Mouse (Mus musculus): ENCODE results near the gene Ccdc34.

The Ccdc34 gene

DNA sequence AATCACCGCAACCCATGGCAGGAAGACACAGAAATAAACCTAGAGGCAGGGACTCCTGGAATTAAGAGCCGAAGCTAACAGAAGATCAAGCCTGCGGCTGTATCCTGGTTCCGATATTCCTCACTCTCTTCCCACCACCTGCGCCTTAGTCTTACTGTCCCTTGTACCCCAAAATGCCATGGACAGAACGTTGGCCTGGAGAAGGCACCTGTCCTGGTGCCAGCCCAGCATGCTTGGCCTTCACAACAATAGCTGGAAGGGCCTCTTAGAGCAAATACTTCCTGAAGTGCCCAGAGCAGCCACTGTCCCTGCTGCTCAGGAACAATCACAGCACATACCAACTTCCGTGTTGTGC is 162.7 kb downstream of the Ccdc34 start:
- no peak for DNase-seq (ENCODE audit: low spot score)

DNA sequence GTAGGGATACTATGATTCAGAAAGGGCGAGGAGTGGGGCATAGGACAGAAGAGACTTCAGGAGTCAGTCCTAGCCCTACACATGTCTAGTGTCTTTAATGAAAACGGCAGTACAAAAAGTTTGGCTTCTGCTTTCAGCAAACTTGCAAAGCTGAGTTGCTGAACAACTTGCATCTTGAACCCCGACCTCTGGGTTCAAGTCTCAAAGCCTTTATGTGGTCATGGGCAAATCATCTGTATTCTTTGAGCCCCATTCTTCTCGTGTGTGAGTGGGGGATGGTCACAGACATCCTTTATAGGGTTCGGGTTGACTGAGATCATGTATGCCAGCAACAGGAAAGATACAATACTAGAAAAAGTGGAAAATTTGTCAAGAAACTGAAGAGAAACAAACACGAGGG is 164.0 kb downstream of the Ccdc34 start:
- DNase-seq (ENCODE audit: low spot score): no peak

DNA sequence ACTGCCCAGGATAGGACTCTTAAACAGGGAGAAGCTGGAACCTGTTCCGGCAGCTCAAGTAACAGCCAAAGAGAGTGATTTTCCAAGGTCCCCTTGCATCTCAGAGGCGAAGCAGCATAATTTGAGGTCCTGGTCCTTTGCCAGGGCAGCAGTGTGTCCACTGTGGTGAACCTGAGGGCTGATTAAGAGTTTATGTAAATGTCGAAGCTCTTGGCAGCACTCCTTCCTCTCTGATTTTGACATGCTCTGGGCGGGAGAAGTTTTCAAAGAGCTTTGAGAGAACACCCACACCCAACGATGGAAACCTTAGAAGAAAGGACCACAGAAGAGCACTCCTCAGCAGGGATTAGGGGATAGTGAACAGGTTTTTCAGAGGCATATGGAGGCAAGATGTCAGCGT is 164.6 kb downstream of the Ccdc34 start:
- no peak for DNase-seq (ENCODE audit: low spot score)

DNA sequence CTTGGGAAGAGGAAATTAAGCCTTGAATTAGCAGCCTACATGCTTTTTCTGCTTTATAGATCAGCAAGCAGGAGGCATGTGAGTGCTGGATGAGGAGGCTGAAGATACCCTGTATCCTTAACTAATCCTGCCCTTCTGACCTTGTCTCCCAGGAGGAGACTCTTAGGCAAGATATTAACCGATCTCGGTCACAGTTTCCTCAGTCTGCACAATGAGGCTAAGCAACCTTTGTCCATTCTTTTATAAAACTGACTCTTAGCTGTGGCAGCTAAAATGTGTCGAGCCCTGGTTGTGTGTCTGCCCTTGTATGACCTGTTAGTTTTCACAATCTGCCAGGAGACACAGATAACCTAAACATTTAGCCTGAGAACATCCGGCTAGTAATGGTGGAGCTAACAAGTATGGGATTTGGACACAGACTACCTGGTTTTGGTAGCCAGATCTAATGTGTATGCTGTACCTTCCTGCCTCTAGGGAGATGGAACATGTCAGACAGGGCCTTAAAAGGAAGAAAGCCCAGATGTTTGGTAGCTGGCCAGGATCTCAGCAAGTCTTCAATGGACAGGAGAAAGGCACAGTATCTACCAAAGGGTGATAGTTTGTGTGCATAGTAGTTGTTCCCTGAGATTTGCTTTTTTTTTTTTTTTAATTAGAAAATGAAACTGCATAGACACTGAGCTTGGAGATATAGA is 165.3 kb downstream of the Ccdc34 start:
- DNase-seq (ENCODE audit: low spot score): no peak

DNA sequence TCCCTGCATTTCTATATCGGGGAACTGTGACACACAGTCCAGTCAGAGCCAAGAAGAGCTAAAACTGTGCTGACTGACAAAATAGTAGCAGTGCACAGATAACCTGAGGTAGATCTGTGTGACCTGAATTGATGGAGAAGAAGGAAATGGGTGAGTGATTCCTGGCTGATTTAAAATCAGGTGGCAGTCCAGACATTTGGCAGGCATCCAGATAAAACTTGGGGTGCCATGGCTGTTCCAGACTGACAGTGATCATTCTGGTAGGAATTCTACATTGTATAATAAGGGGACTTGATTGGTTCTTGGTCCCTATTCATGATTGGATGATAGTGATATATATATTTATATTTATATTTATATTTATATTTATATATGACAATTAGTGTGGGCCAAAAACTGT is 166.5 kb downstream of the Ccdc34 start:
- DNase-seq (ENCODE audit: low spot score): no peak

DNA sequence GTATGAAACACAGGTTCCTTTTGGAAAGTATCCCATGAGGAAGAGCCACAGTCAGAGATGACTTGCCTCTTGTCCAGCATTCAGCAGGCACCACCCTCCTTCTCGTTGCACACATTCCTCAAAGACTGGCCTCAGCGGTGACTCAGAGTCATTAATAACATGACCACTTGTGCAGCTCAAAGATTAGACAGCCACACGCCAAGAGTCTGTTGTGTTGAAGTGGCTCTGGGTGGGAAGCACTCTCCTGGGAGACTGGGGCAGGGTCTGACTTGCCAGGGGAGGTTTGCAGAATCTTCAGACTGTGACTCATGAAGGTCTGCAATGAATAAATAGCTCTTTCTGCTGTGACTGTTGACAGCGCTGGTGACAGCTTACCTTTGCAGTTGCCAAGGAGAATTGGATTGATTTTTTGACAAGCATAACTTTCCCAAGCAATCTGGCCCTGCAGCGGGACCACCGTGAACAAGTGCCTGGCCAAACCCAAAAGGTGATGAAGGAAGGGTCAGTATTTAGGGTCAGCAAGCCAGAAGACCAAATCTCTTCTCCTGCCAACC is 168.9 kb downstream of the Ccdc34 start:
- no peak for DNase-seq (ENCODE audit: low spot score)

DNA sequence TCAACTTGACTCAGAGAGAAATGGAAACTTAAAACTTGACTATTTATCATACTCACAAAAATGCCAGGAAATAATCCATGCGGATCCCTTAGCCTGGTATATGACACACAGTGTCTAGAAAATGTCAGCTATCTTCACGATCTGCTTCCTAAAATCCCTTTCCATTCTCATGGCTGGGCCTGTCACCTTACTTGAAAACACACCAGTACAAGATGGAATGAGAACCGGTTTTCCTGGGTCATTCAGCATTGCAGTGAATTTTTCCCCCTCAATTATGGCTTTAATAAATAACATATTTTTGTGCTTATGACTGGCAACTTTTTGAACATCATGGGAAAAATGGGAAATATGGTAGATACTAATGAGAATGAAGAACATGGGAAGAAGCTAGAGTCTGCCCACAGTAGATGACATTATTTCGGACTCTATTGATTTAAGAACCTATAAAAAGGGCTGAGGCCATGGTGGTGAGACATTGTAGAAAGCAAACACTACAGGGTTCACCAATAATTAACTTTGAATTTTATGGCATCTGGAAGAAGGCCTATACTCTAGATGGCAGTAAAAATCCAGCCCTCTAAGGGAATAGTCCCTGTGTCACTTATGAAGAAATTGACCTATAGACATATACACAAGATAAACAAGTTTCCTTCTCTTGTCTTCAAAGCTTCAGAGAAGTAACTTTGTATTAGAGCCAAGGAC is 171.2 kb downstream of the Ccdc34 start:
- DNase-seq (ENCODE audit: low spot score): no peak

DNA sequence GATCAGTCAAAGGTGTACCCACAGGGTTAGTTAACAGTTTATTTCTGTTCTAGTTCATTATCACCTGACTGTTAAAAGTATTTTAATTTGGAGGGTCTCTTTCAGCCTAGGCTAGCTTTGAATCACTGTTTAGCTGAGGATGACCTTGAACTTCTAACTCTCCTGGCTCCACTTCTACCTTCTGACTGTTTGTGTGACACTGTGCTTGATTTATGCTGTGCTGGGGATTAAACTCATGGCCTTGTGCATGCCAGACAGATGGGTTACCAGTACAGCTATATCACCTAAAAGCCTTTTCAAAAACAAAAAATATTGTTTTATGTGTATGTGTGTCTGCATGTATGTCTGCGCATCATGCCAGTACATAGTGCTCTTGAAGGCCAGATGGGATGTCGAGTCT is 172.8 kb downstream of the Ccdc34 start:
- no peak for DNase-seq (ENCODE audit: low spot score)

DNA sequence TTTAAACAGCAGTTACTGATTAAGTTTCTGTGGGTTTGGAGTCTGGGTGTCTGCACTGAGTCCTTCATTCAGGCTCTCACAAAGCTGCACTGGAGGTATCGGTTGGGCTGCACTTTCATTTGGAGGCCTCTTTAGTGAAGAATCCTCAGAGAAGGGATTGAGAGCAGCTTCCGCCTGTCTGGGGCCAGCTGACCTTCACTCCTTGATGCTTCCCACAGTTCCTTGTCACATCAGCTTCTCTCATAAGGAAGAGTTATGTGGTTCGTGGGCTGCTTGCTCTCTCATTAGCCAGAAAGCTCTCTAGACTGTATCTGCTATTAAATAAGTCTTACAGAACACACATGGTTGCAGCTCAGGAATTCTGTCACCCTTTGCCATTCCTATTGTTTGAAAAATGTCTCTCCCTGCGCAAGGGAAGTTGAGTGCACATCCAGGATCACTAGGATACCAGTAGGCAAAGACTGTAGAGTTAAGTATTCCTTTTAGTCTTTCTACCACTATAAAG is 173.6 kb downstream of the Ccdc34 start:
- no peak for DNase-seq (ENCODE audit: low spot score)

DNA sequence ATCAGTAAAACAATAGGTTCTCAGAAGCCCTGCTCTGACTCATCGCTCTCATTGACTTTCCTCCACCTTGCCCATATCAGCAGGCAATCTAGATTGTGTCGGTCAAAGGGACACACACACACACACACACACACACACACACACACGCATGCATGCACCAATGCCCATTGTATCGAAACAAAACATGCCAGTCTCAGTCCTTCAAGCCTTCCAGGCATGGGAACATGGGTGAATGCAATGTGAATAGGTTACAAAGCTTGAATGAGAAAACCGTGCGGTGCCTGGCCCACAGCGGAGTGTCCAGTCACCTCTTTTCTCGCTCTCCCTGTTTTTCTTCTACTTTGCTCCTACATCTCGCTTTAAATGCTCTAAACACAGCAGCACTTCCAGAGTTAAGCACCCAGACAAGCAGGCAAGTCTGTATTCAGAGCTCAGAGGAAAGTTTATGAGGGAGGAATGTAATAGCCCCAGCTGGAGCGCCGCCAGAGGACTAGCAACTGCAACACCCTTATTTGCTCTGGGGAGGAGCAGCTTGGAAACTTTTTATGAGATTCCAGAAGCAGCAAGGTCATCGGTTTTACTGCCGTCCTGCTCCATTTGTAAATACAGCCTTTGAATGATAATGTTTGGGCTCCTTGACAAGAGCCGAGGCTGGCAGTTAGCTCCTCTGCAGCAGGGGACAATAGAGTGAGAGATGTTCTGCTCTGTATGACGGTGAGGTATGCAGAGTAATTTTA is 174.5 kb downstream of the Ccdc34 start:
- peak; percentile 85 for DNase-seq (ENCODE audit: low spot score)

DNA sequence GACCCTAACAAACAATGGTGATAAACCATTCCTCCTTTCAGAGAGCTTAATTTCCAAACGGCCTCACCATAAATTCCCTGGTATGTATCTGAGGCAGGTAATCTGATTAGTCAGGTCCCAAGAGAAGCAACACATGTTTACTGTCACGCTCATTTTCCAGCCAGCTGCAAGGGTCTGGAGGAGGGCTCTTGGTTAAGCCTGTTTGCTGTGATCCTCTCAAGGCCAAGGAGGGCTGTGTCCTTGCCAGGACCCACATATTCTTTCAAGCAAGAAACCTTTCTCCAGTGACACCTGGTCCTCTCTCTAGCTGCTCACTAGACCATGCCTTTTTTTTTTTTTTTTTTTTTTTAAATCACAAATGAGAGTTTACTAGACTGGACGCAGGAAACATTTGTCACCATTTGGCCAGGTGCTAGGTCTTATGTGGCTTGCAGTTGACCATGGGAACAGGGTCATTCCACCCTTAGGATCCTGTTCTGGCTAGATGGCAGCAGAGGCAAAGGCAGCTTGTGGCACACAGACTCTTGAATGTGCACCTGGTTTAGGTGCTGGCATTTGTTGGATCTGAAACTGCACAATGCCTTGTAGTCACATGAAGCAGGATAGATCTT is 175.2 kb downstream of the Ccdc34 start:
- peak; percentile 24 for DNase-seq (ENCODE audit: low spot score)

DNA sequence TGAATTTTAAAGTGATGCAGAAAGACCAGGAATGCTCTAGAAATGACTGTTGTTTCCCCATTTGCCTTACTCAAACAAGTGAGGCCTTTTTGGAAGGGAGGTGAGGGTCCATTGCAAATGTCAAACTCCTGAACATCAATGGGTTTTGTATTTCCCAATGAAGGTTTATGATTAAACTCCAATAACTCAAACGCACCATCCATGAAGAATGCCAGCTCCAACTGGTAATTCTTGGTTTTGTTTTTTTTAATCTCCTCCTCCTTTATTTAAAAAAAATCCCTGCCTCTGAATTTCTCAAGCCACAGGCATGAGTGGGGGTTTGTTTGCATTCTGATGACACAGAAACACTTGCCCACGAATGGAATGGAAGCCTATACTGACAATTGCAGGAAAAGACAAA is 178.9 kb downstream of the Ccdc34 start:
- no peak for DNase-seq (ENCODE audit: low spot score)

DNA sequence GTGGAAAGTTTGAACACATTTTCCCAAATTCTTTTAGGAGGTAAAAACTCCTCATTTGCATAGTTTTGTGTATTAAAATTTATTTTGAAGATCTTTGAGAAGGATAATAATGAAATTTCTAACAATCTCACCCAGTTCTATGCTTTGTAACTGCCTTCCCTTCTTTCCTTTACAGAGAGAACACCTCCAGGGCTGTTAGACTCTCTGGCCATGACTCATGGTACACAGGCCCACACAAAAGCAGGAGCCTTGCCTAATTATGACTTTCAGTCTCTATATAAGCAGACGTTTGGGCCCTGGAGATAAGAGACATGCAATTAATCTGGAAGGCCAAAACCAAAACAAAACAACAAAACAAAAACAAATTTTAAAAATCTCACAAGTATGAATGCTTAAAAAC is 182.0 kb downstream of the Ccdc34 start:
- no peak for DNase-seq (ENCODE audit: low spot score)

DNA sequence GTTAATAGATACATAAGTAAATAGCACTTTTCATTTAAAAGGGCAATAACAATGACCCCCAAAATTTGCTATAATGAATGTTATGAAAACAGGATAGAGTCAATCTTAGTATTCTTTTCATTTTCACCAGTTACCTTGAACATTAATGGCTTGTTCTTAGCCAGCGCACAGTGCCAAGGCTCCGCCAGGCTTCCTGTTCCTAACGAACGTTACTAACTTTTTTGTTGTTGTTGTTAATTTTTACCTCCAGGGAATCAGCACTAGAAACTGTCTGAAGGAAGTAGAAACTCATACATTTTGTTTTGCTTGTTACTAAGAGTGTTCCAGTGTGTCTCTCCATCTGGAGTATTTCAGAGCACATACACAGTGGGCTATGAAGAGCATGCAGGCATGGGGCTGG is 184.2 kb downstream of the Ccdc34 start:
- no peak for DNase-seq (ENCODE audit: low spot score)

DNA sequence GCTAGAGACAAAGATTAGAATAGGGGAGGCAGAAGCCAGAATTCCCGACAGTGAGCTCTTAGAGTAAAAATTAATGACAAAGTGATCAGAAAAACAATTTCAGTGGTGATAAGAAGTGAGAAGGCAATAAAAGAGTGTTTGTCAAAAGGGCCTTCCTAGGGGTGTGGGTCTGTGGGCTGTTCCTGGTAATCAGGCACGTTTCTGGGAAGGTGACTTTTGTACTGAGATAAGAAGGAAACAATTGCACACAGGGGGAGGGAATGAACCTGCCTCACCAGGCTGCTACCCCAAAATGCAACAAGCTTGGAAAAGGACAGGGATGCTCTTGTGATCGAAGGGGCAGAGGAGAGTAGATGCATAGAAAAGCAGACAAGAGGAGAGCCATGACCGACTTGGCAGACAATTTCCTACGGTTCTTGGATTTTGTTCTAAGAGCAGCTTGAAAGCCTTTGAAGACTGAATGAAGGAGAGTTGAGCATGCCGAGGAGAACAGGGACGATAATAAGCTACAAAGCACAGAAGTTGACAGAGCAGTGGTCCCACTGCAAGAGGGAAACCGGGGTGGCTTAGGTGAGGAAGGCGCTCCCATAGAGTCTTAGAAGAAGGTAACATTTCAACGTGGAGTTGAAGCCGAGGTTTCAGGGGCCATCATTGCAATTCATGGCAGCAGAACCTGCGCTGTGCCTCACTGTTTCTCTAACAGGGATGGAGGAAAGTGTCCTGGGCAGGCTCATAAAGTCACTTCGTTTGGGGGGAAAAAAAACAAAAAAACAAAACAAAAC is 185.3 kb downstream of the Ccdc34 start:
- DNase-seq (ENCODE audit: low spot score): no peak

DNA sequence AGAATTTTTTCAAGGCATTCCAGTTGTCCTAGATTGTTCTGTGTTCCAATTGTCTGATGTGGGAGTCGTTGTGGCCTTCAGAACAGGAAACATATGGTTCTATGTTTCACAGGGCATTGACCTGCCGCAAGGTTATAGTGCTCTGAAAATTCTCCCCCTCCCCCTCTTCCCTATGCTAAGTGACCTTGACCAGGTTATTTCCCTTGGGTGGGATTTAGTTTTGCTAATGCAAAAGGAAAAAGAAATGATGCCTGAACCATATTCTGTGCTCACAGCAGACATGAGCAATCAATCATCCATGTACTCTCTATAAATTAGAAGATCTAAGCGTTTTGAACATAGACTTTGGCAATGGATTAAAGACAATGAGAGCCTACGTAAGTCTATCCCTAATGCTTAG is 186.6 kb downstream of the Ccdc34 start:
- no peak for DNase-seq (ENCODE audit: low spot score)

DNA sequence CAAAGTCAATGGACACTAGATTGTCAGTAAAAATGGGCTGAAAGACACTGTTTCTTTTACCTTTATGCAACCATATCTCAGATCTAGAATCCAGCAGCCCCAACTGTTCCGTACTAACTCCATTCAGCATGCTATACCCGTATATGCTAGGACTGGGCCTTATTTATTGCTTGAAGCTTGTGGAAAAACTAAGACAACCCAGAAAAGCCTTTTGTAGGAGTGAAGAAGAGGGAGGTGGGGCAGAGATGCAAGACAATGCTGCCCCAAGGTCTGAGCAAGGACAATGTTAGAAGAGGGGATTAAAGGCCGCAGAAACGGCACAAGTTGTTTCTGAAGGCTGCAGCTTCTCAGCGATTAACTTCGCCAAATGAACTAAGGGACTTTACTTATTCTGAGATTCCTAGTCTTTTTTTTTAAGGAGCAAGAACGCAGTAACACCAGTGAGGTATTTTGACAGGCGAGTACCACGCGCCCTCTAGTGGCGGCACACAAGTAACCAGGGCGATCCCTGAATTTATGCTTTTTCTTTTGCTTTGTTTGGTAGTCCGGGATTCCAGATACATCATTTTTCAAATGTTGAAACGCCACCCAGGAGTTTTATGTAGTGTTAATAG is 187.2 kb downstream of the Ccdc34 start:
- peak; percentile 24 for DNase-seq (ENCODE audit: low spot score)

DNA sequence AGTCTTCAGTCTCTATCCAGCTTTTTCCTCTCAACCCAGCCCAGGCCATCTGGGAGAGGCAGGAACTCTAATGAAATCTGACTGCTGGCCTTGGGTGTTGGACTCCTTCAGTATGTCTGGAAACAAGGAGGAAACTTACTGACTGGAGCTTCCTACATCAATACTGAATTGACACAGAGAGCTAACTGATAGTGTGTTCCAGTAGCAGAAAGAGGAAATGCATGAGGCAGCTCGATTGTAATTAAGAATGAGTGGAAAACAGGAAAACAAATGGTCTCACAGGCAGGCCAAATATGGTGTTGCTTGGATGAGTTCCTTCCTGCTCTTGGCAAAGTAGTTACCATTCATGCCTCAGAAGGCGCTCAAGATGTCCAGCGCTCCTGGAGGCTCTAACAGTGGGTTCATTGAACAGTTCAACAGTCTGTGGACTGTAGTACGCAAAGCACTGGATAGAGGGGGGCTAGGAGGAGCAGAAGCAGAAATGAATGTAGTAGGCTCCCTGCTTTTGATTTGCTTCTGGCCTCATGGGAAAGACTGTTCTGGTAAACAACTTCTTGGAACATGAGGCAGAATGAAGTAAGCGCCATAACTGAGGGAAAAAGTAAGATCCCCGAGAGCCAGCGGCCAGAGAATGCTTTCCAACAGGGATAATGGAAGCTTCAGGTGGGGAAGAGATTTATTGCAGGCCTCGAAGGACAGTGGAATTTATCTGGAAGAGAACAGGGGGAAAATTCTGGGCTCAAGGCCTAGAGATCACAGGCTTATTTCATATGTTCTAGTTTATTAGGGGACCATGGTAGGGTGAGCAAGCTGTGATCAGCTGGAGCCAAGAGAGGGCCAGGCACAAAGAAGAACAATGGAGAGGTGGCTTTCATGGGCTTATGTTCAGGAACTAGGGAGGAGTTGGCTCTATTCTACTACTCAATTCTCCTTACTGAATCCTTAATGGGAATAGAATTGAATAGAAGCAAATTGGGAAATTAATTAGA is 193.2 kb downstream of the Ccdc34 start:
- DNase-seq (ENCODE audit: low spot score): no peak

DNA sequence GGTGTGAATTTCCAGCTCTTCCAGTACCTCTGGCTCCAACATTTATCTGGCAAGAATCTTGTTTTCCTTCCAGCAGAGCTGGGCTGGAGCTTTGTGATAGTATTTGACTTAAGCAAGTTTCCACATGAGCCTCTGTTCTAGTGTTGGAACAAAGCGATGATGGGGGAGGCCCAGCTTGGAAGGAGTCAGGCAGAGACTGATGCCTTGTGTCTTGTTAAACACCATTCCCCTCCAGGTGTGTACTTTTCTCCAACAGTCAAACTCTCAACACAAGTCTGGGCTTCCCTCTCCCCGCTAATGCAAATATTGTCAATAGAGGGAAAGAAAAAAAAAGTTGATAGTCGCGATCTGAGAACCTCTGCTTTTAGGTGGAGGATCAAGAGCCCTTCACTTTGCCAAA is 196.7 kb downstream of the Ccdc34 start:
- DNase-seq (ENCODE audit: low spot score): no peak
